Mouse (Mus musculus) midbrain, embryonic 13.5 days (tissue): ENCODE measurements around the gene Gm11639. TPM values are rescaled to one million over a fixed set of nuclear protein-coding genes. Genes with fewer than 3 reads are reported as not detected.

Experiments
- ATAC-seq: fragments of 200-750 bp; cut with Nextera tagmentation; 2 replicates; pipeline ENCODE4 v1.8.0; 2017; ENCODE audit warnings: mild to moderate bottlenecking, moderate TSS enrichment, moderate library complexity
- H3K27ac ChIP-seq: fragments of 300-500 bp; sonication (generic); 2 replicates; pipeline ENCODE4 v1.5.1; 2015; ENCODE audit warnings: inconsistent platforms, mild to moderate bottlenecking, moderate library complexity
- H3K27me3 ChIP-seq: fragments of 300-500 bp; sonication (generic); 2 replicates; pipeline ENCODE4 v1.6.1; 2015; ENCODE audit warnings: mild to moderate bottlenecking, inconsistent platforms
- H3K36me3 ChIP-seq: fragments of 300-500 bp; sonication (generic); 2 replicates; pipeline ENCODE4 v1.6.1; 2015; ENCODE audit warnings: mild to moderate bottlenecking, inconsistent platforms
- H3K4me1 ChIP-seq: fragments of 300-500 bp; sonication (generic); replicated peaks from 2 replicates; pipeline ENCODE4 v1.6.1; 2015; ENCODE audit warnings: inconsistent platforms
- H3K4me2 ChIP-seq: fragments of 300-500 bp; sonication (generic); replicated peaks from 2 replicates; pipeline ENCODE4 v1.6.1; 2015; ENCODE audit warnings: moderate library complexity, mild to moderate bottlenecking, inconsistent platforms
- H3K4me3 ChIP-seq: fragments of 300-500 bp; sonication (generic); replicated peaks from 2 replicates; pipeline ENCODE4 v1.5.1; 2015; ENCODE audit warnings: mild to moderate bottlenecking, inconsistent platforms
- H3K9ac ChIP-seq: fragments of 300-500 bp; sonication (generic); replicated peaks from 2 replicates; pipeline ENCODE4 v1.6.1; 2015; ENCODE audit warnings: mild to moderate bottlenecking, inconsistent platforms
- H3K9me3 ChIP-seq: fragments of 300-500 bp; sonication (generic); 2 replicates; pipeline ENCODE4 v1.6.1; 2016; ENCODE audit warnings: mild to moderate bottlenecking, inconsistent platforms
- WGBS: fragments of 180-500 bp; shearing (Covaris S2); methylation state at CpG from one replicate; pipeline ENCODE4 v1.1.7; 2015; 5-methylcytosine and 5-hydroxymethylcytosine counted together
- polyA plus RNA-seq: library from polyadenylated mRNA; unstranded; fragments of >200 nt; fragmentation: Nextera tagmentation; extraction: Ambion mirVana; gene quantifications from 2 replicates; pipeline ENCODE4 v1.2.1, GENCODE M21; 2015

Gm11639 gene
- polyA plus RNA-seq, 1 experiment from 2014 or later, result not detected

GRCm38 (mm10) chr11:105164516-105165510 is 479.3 kb downstream of the Gm11639 start:
- WGBS, result 86% methylated on average over 69 of the region's 69 CpGs

DNA sequence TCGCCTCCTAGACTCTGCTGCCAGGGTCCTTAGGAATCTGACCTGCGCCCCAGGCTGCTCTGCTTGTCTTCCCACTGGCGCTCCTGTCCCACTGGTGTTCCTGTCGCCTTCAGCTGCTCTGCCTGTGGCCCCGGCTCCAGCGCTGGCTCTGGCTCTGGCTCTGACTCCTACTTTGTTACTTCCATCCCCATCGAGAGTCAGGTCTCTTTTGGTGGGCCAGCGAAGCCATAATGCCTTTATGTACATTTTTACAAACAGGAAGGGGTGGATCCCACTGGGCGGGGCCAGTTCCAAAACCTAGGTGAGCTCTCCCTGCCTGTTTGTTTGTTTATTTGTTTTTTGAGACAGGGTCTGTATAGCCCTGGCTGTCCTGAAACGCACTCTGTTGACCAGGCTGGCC is 481.3 kb downstream of the Gm11639 start:
- no peak overlapping the region for H3K27ac ChIP-seq
- H3K27me3 ChIP-seq, result no peaks in the 10 kb centered on the region
- no peak for ATAC-seq
- peaks cover 20% of the 10 kb centered on the region for H3K9me3 ChIP-seq
- no peak overlapping the region for H3K4me3 ChIP-seq
- H3K4me2 ChIP-seq, result no peak overlapping the region
- H3K4me1 ChIP-seq, result no peaks in the 10 kb centered on the region
- no peaks in the 10 kb centered on the region for H3K36me3 ChIP-seq
- no peak overlapping the region for H3K9ac ChIP-seq
- WGBS, result 90% methylated on average over 10 of the region's 10 CpGs

More at GRCm38 (mm10) chr11:105164516-105165510, 479.3 kb downstream of the Gm11639 start:
- Histone ChIP-seq H3K4me1 (no peaks in the 10 kb centered on the region), H3K36me3 (no peaks in the 10 kb centered on the region), H3K4me3 (no peak overlapping the region), H3K4me2 (no peak overlapping the region), H3K9me3 (peaks cover 20% of the 10 kb centered on the region), H3K27ac (no peak overlapping the region), H3K27me3 (no peaks in the 10 kb centered on the region), H3K9ac (no peak overlapping the region)
- ATAC-seq, result no peak

Other genes starting within 250 kb of the Gm11639 start
- 32.1 and 33.8 TPM in 2 replicates for gene Kansl1, start 216.8 kb upstream of the Gm11639 start, polyA plus RNA-seq
- gene Cdc27, start 135.1 kb upstream of the Gm11639 start, polyA plus RNA-seq, result 42.9 and 45.3 TPM in 2 replicates
- gene Myl4, start 135.0 kb upstream of the Gm11639 start, polyA plus RNA-seq, result 2.1 and 2.6 TPM in 2 replicates
- gene Itgb3, start 77.7 kb upstream of the Gm11639 start, polyA plus RNA-seq, result 0.62 and 0.98 TPM in 2 replicates